Mouse (Mus musculus): ENCODE results near the gene Pithd1. TPM values are rescaled to one million over a fixed set of nuclear protein-coding genes. Genes with fewer than 3 reads are reported as not detected.

The Pithd1 gene
- total RNA-seq, 1 experiment: 41.6 TPM

DNA sequence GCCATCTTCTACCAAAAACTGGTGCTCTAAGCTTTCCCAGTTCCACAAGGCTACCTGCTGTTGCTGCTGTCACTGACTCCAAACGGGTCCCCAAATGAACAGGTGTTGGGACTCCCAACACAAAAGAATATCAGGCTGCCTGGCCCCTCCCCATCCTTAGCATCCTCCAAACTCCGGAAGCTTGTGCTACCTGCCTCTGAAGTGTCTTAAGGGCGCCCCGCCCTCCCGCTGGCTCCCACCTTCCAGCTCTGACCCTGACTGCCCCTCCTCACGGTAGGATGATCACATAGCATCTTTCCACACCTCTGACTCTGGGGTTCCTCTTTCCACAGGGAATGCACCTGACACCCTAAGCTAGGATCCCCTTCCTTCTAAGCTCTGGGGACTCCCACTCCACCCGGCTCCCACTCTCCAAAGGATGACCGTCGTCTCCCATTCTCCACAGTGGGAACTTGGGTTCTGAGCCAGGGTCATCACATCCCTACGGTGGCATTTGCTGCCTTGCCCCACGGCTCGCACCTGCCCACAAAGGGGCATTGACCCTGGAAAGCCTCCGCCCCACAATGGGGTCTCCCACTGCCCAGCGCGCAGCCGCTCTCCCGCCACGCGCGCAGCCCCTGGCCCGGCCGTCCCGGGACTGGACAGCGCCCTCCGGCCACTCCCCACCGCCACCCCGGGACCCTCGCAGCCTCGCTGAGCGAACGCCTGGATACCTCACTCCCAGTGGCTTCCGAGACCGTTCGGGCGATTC is 15.1 kb downstream of the Pithd1 start:
- no peak for DNase-seq (ENCODE audit: low read depth, low spot score)
- no peaks in the 10 kb centered on the region for H3K9me3 ChIP-seq (ENCODE audit: control insufficient read depth, insufficient read depth, low read depth, low read length)
- H3K9ac ChIP-seq (ENCODE audit: insufficient read depth, low read depth, low read length, poor library complexity, severe bottlenecking): peak overlapping the region; percentile 85
- peaks cover 40% of the 10 kb centered on the region for H3K36me3 ChIP-seq (ENCODE audit: control insufficient read depth, insufficient read depth, low read length, poor library complexity, severe bottlenecking)
- H3K27ac ChIP-seq (ENCODE audit: insufficient read depth, low read depth, low read length, poor library complexity, severe bottlenecking): no peak overlapping the region
- no peak for TF ChIP-seq ZC3H11A (IDR thresholded peaks at IDR 0.05; ENCODE audit: borderline replicate concordance, low read depth, low read length)
- TF ChIP-seq HCFC1 (IDR thresholded peaks at IDR 0.05; ENCODE audit: borderline replicate concordance, insufficient read depth, low read length): no peak
- no peak for TF ChIP-seq ZNF384 (IDR thresholded peaks at IDR 0.05; ENCODE audit: low read depth, low read length)
- no peak for TF ChIP-seq MAFK (IDR thresholded peaks at IDR 0.05; ENCODE audit: insufficient read depth, low read depth, low read length)
- TF ChIP-seq CHD2 (IDR thresholded peaks at IDR 0.05; ENCODE audit: low read depth, low read length): no peak
- in situ Hi-C loops (cut with MboI; ENCODE audit: low sequenced_read_pairs in 2 of 2, unreplicated experiment in 2 of 2): no loop called here
- H3K4me3 ChIP-seq (ENCODE audit: insufficient read depth in 1 of 2, low read depth in 1 of 2, low read length in 2 of 2, poor library complexity in 1 of 2, severe bottlenecking in 1 of 2): peak overlapping the region; percentile 89 to 93
- H3K4me1 ChIP-seq (ENCODE audit: control insufficient read depth in 2 of 2, insufficient read depth in 2 of 2, low read length in 2 of 2, poor library complexity in 1 of 2): peaks cover 3 to 7% of the 10 kb centered on the region in 2 experiments; a peak in 1 of 4 replicates

DNA sequence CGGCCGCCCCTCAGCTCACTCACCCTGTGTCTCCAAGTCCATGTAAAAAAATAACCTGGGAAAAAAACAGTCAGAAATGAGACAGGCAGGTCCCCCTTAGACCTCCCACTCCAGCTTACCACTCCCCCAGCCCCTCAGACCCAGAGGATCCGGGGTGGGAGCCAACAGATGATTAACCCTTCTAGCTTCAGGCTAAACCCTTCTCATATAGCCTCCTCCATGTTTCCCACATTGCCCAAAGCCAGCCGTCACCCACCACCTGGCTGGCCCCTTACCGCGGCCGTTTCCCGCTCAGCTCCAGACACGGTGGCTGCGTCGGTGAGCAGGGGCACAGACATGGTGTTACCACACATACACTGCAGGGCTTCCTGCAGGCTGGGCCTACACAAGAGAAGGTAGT is 16.5 kb downstream of the Pithd1 start:
- H3K27ac ChIP-seq (ENCODE audit: insufficient read depth, low read depth, low read length, poor library complexity, severe bottlenecking): no peak overlapping the region
- in situ Hi-C loops (cut with MboI; ENCODE audit: low sequenced_read_pairs in 2 of 2, unreplicated experiment in 2 of 2): no loop called here
- TF ChIP-seq HCFC1 (IDR thresholded peaks at IDR 0.05; ENCODE audit: borderline replicate concordance, insufficient read depth, low read length): no peak
- TF ChIP-seq MAFK (IDR thresholded peaks at IDR 0.05; ENCODE audit: insufficient read depth, low read depth, low read length): no peak
- TF ChIP-seq ZC3H11A (IDR thresholded peaks at IDR 0.05; ENCODE audit: borderline replicate concordance, low read depth, low read length): no peak
- TF ChIP-seq CHD2 (IDR thresholded peaks at IDR 0.05; ENCODE audit: low read depth, low read length): no peak
- no peak for TF ChIP-seq ZNF384 (IDR thresholded peaks at IDR 0.05; ENCODE audit: low read depth, low read length)
- no peaks in the 10 kb centered on the region for H3K9me3 ChIP-seq (ENCODE audit: control insufficient read depth, insufficient read depth, low read depth, low read length)
- peaks cover 40% of the 10 kb centered on the region for H3K36me3 ChIP-seq (ENCODE audit: control insufficient read depth, insufficient read depth, low read length, poor library complexity, severe bottlenecking)
- H3K9ac ChIP-seq (ENCODE audit: insufficient read depth, low read depth, low read length, poor library complexity, severe bottlenecking): no peak overlapping the region
- DNase-seq (ENCODE audit: low read depth, low spot score): no peak
- peaks cover 3 to 7% of the 10 kb centered on the region in 2 experiments; a peak in 1 of 4 replicates for H3K4me1 ChIP-seq (ENCODE audit: control insufficient read depth in 2 of 2, insufficient read depth in 2 of 2, low read length in 2 of 2, poor library complexity in 1 of 2)
- no peak overlapping the region for H3K4me3 ChIP-seq (ENCODE audit: insufficient read depth in 1 of 2, low read depth in 1 of 2, low read length in 2 of 2, poor library complexity in 1 of 2, severe bottlenecking in 1 of 2)

DNA sequence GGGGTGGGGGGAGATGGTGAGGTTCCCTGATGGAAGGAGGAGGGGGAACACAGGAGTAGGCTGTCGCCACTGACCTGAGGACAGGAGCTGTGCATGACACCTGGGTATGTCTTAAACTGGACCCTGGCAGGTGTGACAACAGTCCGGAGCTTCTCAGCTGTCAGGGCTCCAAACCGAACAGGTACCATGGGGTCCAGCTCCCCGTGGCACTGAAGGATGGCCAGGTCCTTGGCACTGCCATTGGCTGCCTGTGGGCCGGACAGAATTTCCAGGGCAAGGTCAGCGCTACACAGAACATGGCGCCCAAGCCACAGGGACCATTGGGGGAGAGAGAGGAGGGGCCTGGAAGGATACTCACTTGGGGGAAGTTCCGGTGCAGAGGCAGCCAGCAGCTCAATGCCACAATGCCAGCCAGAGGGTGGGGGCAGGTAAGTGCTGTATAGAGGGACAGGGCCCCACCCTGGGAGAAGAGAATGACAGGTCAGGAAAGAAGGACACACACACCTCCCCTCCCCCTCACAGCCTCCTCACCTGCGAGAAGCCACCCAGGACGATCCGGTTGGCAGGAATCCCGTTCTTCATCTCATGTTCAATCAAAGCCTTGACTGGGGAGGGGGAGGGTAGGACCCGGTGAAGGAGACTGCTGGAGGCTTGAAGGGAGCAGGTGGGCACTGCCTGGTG is 17.9 kb downstream of the Pithd1 start:
- no peak overlapping the region for H3K27ac ChIP-seq (ENCODE audit: insufficient read depth, low read depth, low read length, poor library complexity, severe bottlenecking)
- H3K9me3 ChIP-seq (ENCODE audit: control insufficient read depth, insufficient read depth, low read depth, low read length): no peaks in the 10 kb centered on the region
- in situ Hi-C loops (cut with MboI; ENCODE audit: low sequenced_read_pairs in 2 of 2, unreplicated experiment in 2 of 2): no loop called here
- no peak overlapping the region for H3K9ac ChIP-seq (ENCODE audit: insufficient read depth, low read depth, low read length, poor library complexity, severe bottlenecking)
- DNase-seq (ENCODE audit: low read depth, low spot score): no peak
- H3K4me3 ChIP-seq (ENCODE audit: insufficient read depth in 1 of 2, low read depth in 1 of 2, low read length in 2 of 2, poor library complexity in 1 of 2, severe bottlenecking in 1 of 2): no peak overlapping the region
- H3K4me1 ChIP-seq (ENCODE audit: control insufficient read depth in 2 of 2, insufficient read depth in 2 of 2, low read length in 2 of 2, poor library complexity in 1 of 2): peaks cover 3 to 9% of the 10 kb centered on the region in 2 experiments; a peak in 1 of 4 replicates
- H3K36me3 ChIP-seq (ENCODE audit: control insufficient read depth, insufficient read depth, low read length, poor library complexity, severe bottlenecking): peaks cover 33% of the 10 kb centered on the region
- TF ChIP-seq ZC3H11A (IDR thresholded peaks at IDR 0.05; ENCODE audit: borderline replicate concordance, low read depth, low read length) (no peak), MAFK (IDR thresholded peaks at IDR 0.05; ENCODE audit: insufficient read depth, low read depth, low read length) (no peak), ZNF384 (IDR thresholded peaks at IDR 0.05; ENCODE audit: low read depth, low read length) (no peak), HCFC1 (IDR thresholded peaks at IDR 0.05; ENCODE audit: borderline replicate concordance, insufficient read depth, low read length) (no peak), CHD2 (IDR thresholded peaks at IDR 0.05; ENCODE audit: low read depth, low read length) (no peak)

DNA sequence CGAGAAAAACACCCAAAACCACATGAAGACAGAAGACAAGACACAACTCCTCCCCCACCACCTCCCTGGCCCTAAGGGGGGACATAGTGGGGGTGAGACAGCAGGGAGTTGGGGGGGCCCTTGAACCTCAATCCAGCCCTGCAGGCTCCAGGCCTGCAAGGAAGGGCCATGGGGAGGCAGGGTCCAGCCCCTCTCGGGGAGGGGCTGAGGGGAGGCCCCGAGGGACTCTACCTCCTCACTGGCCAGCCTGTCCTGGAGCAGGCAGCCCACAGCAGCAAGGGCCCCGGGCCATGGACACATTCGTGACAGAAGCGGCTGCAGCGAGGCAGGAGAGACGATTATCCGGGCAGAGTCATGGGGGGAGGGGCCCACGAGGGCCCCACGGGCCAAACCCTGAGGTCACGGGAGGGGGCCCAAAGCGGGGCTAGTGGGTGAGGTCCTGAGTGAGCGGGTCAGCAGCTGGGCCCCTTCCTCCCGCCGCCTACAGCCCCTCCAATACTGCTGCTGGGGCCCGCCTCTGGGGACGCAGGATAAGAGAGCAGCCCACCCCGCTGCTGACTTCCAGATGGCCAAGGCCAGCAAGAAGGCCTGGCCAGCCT is 18.7 kb downstream of the Pithd1 start:
- TF ChIP-seq ZNF384 (IDR thresholded peaks at IDR 0.05; ENCODE audit: low read depth, low read length) (no peak), ZC3H11A (IDR thresholded peaks at IDR 0.05; ENCODE audit: borderline replicate concordance, low read depth, low read length) (no peak), CHD2 (IDR thresholded peaks at IDR 0.05; ENCODE audit: low read depth, low read length) (no peak)
- H3K9ac ChIP-seq (ENCODE audit: insufficient read depth, low read depth, low read length, poor library complexity, severe bottlenecking): no peak overlapping the region; the same call in 1 of the 2 replicates
- DNase-seq (ENCODE audit: low read depth, low spot score): no peak
- H3K27ac ChIP-seq (ENCODE audit: insufficient read depth, low read depth, low read length, poor library complexity, severe bottlenecking): no peak overlapping the region
- peaks cover 3 to 9% of the 10 kb centered on the region in 2 experiments; a peak in 1 of 4 replicates for H3K4me1 ChIP-seq (ENCODE audit: control insufficient read depth in 2 of 2, insufficient read depth in 2 of 2, low read length in 2 of 2, poor library complexity in 1 of 2)
- no peak overlapping the region for H3K4me3 ChIP-seq (ENCODE audit: insufficient read depth in 1 of 2, low read depth in 1 of 2, low read length in 2 of 2, poor library complexity in 1 of 2, severe bottlenecking in 1 of 2)
- peaks cover 33% of the 10 kb centered on the region for H3K36me3 ChIP-seq (ENCODE audit: control insufficient read depth, insufficient read depth, low read length, poor library complexity, severe bottlenecking)
- in situ Hi-C loops (cut with MboI; ENCODE audit: low sequenced_read_pairs in 2 of 2, unreplicated experiment in 2 of 2): no loop called here
- no peaks in the 10 kb centered on the region for H3K9me3 ChIP-seq (ENCODE audit: control insufficient read depth, insufficient read depth, low read depth, low read length)

Measured in ES-E14 (cell line).